Mouse (Mus musculus): ENCODE measurements around the gene Mup20.
A peak's percentile ranks its signal among the peaks of the same experiment; 100 is the strongest.
"Not testable (repeated sequence)": the region's sequence is repeated elsewhere in the genome, so short reads cannot be mapped to it uniquely, and the experiment has no call there.

The Mup20 gene

GRCm38 (mm10) chr4:62054058-62054457 is at the start of gene Mup20:
Gene Mup20 (minus strand): TSS chr4:62054158.
- DNase-seq: not testable (repeated sequence)

DNA sequence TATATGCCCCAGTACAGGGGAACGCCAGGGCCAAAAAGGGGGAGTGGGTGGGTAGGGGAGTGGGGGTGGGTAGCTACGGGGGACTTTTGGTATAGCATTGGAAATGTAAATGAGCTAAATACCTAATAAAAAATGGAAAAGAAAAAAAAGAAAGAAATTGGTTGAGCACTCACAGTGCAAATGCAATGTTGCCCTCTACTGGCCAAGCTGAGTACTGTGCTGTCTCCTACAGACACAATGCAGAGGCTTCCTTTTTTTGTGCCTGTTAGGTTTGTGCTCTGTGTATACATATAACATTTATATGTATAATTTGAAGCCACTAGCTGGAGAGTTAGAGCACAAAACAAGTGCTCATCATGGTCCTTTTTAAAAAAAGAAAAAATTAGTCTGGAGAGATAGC is 49.4 kb upstream of the Mup20 start:
- DNase-seq: peak; percentile 2

GRCm38 (mm10) chr4:62087953-62088352 is 34.0 kb upstream of the Mup20 start:
- DNase-seq: no peak

GRCm38 (mm10) chr4:62087241-62087640 is 33.3 kb upstream of the Mup20 start, which contains the start of gene Mup3:
Gene Mup3 (minus strand): TSS chr4:62087342.
- DNase-seq: no peak

- DNase-seq: no peak
These were observed 28.8 kb upstream of the Mup20 start for GRCm38 (mm10) chr4:62082755-62083154.

DNA sequence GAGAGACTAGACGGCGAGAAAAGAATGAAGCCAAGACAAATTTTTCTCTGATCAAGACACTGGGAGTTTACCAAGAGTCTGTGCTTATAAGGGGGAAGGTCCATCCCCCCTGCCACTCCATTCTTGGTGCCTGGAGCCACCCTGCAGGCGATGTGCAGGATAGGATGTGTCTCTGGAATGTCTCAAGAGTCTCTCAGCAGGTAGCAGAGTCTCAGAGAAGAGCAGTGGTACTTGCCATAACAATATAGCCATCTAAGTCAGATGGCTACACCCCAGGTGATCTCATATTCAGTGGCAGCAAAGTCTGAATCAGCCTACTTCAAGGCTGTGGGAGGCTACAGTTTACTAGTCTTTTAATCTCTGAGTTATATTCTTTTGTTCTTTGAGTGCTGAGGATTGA is 21.2 kb upstream of the Mup20 start:
- DNase-seq: no peak

DNA sequence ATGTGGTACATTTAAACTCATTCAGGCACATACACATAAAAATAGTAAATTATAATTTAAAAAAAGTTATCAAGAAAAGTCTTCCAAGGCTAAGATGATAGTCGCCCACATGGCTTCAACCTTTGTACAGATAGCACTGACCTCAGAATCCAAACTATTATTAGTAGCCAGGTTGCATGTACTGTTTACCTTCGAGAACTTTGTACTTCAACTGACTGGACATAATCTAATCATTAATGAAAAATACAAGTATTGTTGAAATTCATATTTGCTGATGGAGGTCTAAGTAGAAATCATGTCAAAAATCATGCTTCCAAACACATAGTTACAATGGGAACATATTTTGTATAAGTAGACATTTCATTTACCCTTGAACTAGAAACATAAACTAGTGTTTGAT is 822 bp upstream of the Mup20 start:
- DNase-seq: not testable (repeated sequence)

GRCm38 (mm10) chr4:62026281-62026680 is 27.7 kb downstream of the Mup20 start:
- DNase-seq: no peak

DNA sequence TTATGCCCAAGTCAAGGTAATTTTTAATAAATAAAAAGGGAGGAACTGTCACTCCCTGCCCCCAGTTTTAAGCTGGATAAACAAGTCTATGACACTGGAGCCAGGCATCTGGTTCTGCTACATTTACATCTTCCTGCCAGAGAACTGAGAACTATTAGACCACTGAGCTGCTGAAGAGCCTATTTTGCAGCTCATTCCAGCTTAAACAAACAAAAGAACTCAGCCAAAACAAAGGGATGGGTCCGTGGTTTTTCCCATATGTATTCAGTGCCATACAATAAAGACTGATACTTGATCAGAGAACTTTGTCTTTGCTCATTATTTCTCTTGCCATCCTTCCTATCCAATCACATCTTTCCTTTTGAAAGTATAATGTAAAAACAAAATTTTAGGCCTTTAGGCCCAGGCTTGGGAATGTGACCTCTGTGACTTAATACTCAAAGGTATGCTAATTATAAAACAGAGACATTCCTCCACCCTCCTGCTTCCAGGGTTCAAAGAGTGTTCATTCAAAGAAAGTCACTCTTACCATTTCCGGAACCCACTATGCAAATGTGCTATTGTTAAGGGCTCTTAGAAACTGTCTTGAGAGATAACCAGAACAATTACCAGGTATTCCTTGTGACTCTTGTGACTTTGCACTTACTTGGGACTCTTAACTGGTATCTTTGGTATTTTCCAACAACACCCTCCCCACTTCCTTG is 29.6 kb downstream of the Mup20 start:
- no peak for DNase-seq

GRCm38 (mm10) chr4:62023646-62024045 is 30.3 kb downstream of the Mup20 start:
- DNase-seq: no peak

GRCm38 (mm10) chr4:62023120-62023519 is 30.8 kb downstream of the Mup20 start:
- no peak for DNase-seq

- DNase-seq: not testable (repeated sequence)
These were observed 33.4 kb downstream of the Mup20 start for GRCm38 (mm10) chr4:62020511-62020910.

All from kidney, adult 11 months (tissue).